Mouse (Mus musculus): ENCODE results near the gene Chmp2a.

GRCm38 (mm10) chr7:13034148-13034977 lies at the start of gene Chmp2a:
- TF ChIP-seq CTCF (IDR thresholded peaks at IDR 0.05; ENCODE audit: borderline replicate concordance, insufficient read depth, low read depth, low read length) (no peak), POLR2A (IDR thresholded peaks at IDR 0.05; ENCODE audit: borderline replicate concordance, insufficient read depth, low read length) (peak; percentile 89)
